Mouse (Mus musculus): ENCODE data around the gene Slc9a9. TPM values are rescaled to one million over a fixed set of nuclear protein-coding genes. Genes with fewer than 3 reads are reported as not detected.

The Slc9a9 gene
- polyA plus RNA-seq, 1 experiment from 2014 or later: 6.7 TPM

GRCm38 (mm10) chr9:95167806-95168205, 498.1 kb downstream of the Slc9a9 start:
- Histone ChIP-seq H3K4me1 (ENCODE audit: control insufficient read depth, insufficient read depth, low read length) (no peaks in the 10 kb centered on the region), H3K27me3 (ENCODE audit: control insufficient read depth, insufficient read depth, low read length) (no peaks in the 10 kb centered on the region), H3K4me3 (replicated peaks; ENCODE audit: low read depth, low read length) (no peak overlapping the region), H3K9ac (replicated peaks; ENCODE audit: low read length) (no peak overlapping the region), H3K9me3 (ENCODE audit: control insufficient read depth, low read length) (no peaks in the 10 kb centered on the region), H3K27ac (replicated peaks; ENCODE audit: low read depth, low read length) (no peak overlapping the region), H3K4me2 (ENCODE audit: low read length) (no peak overlapping the region), H3K36me3 (ENCODE audit: control insufficient read depth, insufficient read depth, low read length) (no peaks in the 10 kb centered on the region)
- WGBS: 85% methylated on average over 1 of the region's 1 CpGs
- no peak for DNase-seq
- no peak for ATAC-seq (ENCODE audit: low FRiP score, low TSS enrichment)

- WGBS: 89% methylated on average over 13 of the region's 13 CpGs
Measured at GRCm38 (mm10) chr9:95168487-95169008, 498.8 kb downstream of the Slc9a9 start.

GRCm38 (mm10) chr9:95178170-95178569, 508.5 kb downstream of the Slc9a9 start:
- Histone ChIP-seq H3K4me1 (ENCODE audit: control insufficient read depth, insufficient read depth, low read length) (no peaks in the 10 kb centered on the region), H3K9me3 (ENCODE audit: control insufficient read depth, low read length) (no peaks in the 10 kb centered on the region), H3K27ac (replicated peaks; ENCODE audit: low read depth, low read length) (no peak overlapping the region), H3K27me3 (ENCODE audit: control insufficient read depth, insufficient read depth, low read length) (no peaks in the 10 kb centered on the region), H3K36me3 (ENCODE audit: control insufficient read depth, insufficient read depth, low read length) (no peaks in the 10 kb centered on the region), H3K9ac (replicated peaks; ENCODE audit: low read length) (no peak overlapping the region), H3K4me2 (ENCODE audit: low read length) (no peak overlapping the region), H3K4me3 (replicated peaks; ENCODE audit: low read depth, low read length) (no peak overlapping the region)
- WGBS: 95% methylated on average over 3 of the region's 3 CpGs
- ATAC-seq (ENCODE audit: low FRiP score, low TSS enrichment): no peak
- no peak for DNase-seq

More at GRCm38 (mm10) chr9:95168487-95169008, 498.8 kb downstream of the Slc9a9 start:
- Histone ChIP-seq H3K36me3 (ENCODE audit: control insufficient read depth, insufficient read depth, low read length) (no peaks in the 10 kb centered on the region), H3K4me1 (ENCODE audit: control insufficient read depth, insufficient read depth, low read length) (no peaks in the 10 kb centered on the region), H3K9me3 (ENCODE audit: control insufficient read depth, low read length) (no peaks in the 10 kb centered on the region), H3K9ac (replicated peaks; ENCODE audit: low read length) (no peak overlapping the region), H3K27me3 (ENCODE audit: control insufficient read depth, insufficient read depth, low read length) (no peaks in the 10 kb centered on the region), H3K4me3 (replicated peaks; ENCODE audit: low read depth, low read length) (no peak overlapping the region), H3K27ac (replicated peaks; ENCODE audit: low read depth, low read length) (no peak overlapping the region), H3K4me2 (ENCODE audit: low read length) (no peak overlapping the region)
- ATAC-seq (ENCODE audit: low FRiP score, low TSS enrichment): no peak; the same call in 1 of the 2 replicates
- no peak for DNase-seq

GRCm38 (mm10) chr9:95180005-95180404, 510.3 kb downstream of the Slc9a9 start:
- Histone ChIP-seq H3K9me3 (ENCODE audit: control insufficient read depth, low read length) (no peaks in the 10 kb centered on the region), H3K27me3 (ENCODE audit: control insufficient read depth, insufficient read depth, low read length) (no peaks in the 10 kb centered on the region), H3K27ac (replicated peaks; ENCODE audit: low read depth, low read length) (no peak overlapping the region), H3K9ac (replicated peaks; ENCODE audit: low read length) (no peak overlapping the region), H3K4me2 (ENCODE audit: low read length) (no peak overlapping the region), H3K36me3 (ENCODE audit: control insufficient read depth, insufficient read depth, low read length) (no peaks in the 10 kb centered on the region), H3K4me1 (ENCODE audit: control insufficient read depth, insufficient read depth, low read length) (no peaks in the 10 kb centered on the region), H3K4me3 (replicated peaks; ENCODE audit: low read depth, low read length) (no peak overlapping the region)
- DNase-seq (no peak), ATAC-seq (ENCODE audit: low FRiP score, low TSS enrichment) (no peak)
- 95% methylated on average over 2 of the region's 2 CpGs for WGBS

- H3K9ac ChIP-seq (replicated peaks; ENCODE audit: low read length): no peak overlapping the region
- H3K36me3 ChIP-seq (ENCODE audit: control insufficient read depth, insufficient read depth, low read length): no peaks in the 10 kb centered on the region
Measured at GRCm38 (mm10) chr9:95180569-95180968, 510.9 kb downstream of the Slc9a9 start.

GRCm38 (mm10) chr9:95181241-95182043, 511.7 kb downstream of the Slc9a9 start:
- Histone ChIP-seq H3K4me2 (ENCODE audit: low read length) (no peak overlapping the region), H3K9me3 (ENCODE audit: control insufficient read depth, low read length) (no peaks in the 10 kb centered on the region), H3K9ac (replicated peaks; ENCODE audit: low read length) (no peak overlapping the region), H3K36me3 (ENCODE audit: control insufficient read depth, insufficient read depth, low read length) (no peaks in the 10 kb centered on the region), H3K27me3 (ENCODE audit: control insufficient read depth, insufficient read depth, low read length) (no peaks in the 10 kb centered on the region), H3K4me1 (ENCODE audit: control insufficient read depth, insufficient read depth, low read length) (no peaks in the 10 kb centered on the region), H3K27ac (replicated peaks; ENCODE audit: low read depth, low read length) (no peak overlapping the region), H3K4me3 (replicated peaks; ENCODE audit: low read depth, low read length) (no peak overlapping the region)
- no peak for DNase-seq
- 61% methylated on average over 13 of the region's 13 CpGs for WGBS
- ATAC-seq (ENCODE audit: low FRiP score, low TSS enrichment): no peak

More at GRCm38 (mm10) chr9:95180569-95180968, 510.9 kb downstream of the Slc9a9 start:
- 82% methylated on average over 4 of the region's 4 CpGs for WGBS
- H3K4me2 ChIP-seq (ENCODE audit: low read length): no peak overlapping the region
- no peaks in the 10 kb centered on the region for H3K4me1 ChIP-seq (ENCODE audit: control insufficient read depth, insufficient read depth, low read length)
- H3K4me3 ChIP-seq (replicated peaks; ENCODE audit: low read depth, low read length): no peak overlapping the region
- no peak overlapping the region for H3K27ac ChIP-seq (replicated peaks; ENCODE audit: low read depth, low read length)
- H3K9me3 ChIP-seq (ENCODE audit: control insufficient read depth, low read length): no peaks in the 10 kb centered on the region
- ATAC-seq (ENCODE audit: low FRiP score, low TSS enrichment): no peak
- no peak for DNase-seq
- no peaks in the 10 kb centered on the region for H3K27me3 ChIP-seq (ENCODE audit: control insufficient read depth, insufficient read depth, low read length)

- WGBS: 95% methylated on average over 7 of the region's 7 CpGs
Measured at GRCm38 (mm10) chr9:95182272-95182671, 512.6 kb downstream of the Slc9a9 start.

GRCm38 (mm10) chr9:95184453-95184852, 514.7 kb downstream of the Slc9a9 start:
- Histone ChIP-seq H3K36me3 (ENCODE audit: control insufficient read depth, insufficient read depth, low read length) (no peaks in the 10 kb centered on the region), H3K4me1 (ENCODE audit: control insufficient read depth, insufficient read depth, low read length) (no peaks in the 10 kb centered on the region), H3K4me3 (replicated peaks; ENCODE audit: low read depth, low read length) (no peak overlapping the region), H3K4me2 (ENCODE audit: low read length) (no peak overlapping the region), H3K27ac (replicated peaks; ENCODE audit: low read depth, low read length) (no peak overlapping the region), H3K27me3 (ENCODE audit: control insufficient read depth, insufficient read depth, low read length) (no peaks in the 10 kb centered on the region), H3K9ac (replicated peaks; ENCODE audit: low read length) (no peak overlapping the region), H3K9me3 (ENCODE audit: control insufficient read depth, low read length) (no peaks in the 10 kb centered on the region)
- WGBS: 90% methylated on average over 5 of the region's 5 CpGs
- ATAC-seq (ENCODE audit: low FRiP score, low TSS enrichment) (no peak), DNase-seq (no peak)

More at GRCm38 (mm10) chr9:95182272-95182671, 512.6 kb downstream of the Slc9a9 start:
- Histone ChIP-seq H3K9ac (replicated peaks; ENCODE audit: low read length) (no peak overlapping the region), H3K9me3 (ENCODE audit: control insufficient read depth, low read length) (no peaks in the 10 kb centered on the region), H3K4me2 (ENCODE audit: low read length) (no peak overlapping the region), H3K27ac (replicated peaks; ENCODE audit: low read depth, low read length) (no peak overlapping the region), H3K4me3 (replicated peaks; ENCODE audit: low read depth, low read length) (no peak overlapping the region), H3K36me3 (ENCODE audit: control insufficient read depth, insufficient read depth, low read length) (no peaks in the 10 kb centered on the region), H3K4me1 (ENCODE audit: control insufficient read depth, insufficient read depth, low read length) (no peaks in the 10 kb centered on the region), H3K27me3 (ENCODE audit: control insufficient read depth, insufficient read depth, low read length) (no peaks in the 10 kb centered on the region)
- ATAC-seq (ENCODE audit: low FRiP score, low TSS enrichment) (no peak), DNase-seq (no peak)

- no peaks in the 10 kb centered on the region for H3K27me3 ChIP-seq (ENCODE audit: control insufficient read depth, insufficient read depth, low read length)
- H3K4me2 ChIP-seq (ENCODE audit: low read length): no peak overlapping the region
- no peaks in the 10 kb centered on the region for H3K36me3 ChIP-seq (ENCODE audit: control insufficient read depth, insufficient read depth, low read length)
- ATAC-seq (ENCODE audit: low FRiP score, low TSS enrichment): no peak
- no peaks in the 10 kb centered on the region for H3K9me3 ChIP-seq (ENCODE audit: control insufficient read depth, low read length)
- no peak overlapping the region for H3K9ac ChIP-seq (replicated peaks; ENCODE audit: low read length)
- 97% methylated on average over 3 of the region's 3 CpGs for WGBS
- DNase-seq: no peak
- H3K4me1 ChIP-seq (ENCODE audit: control insufficient read depth, insufficient read depth, low read length): no peaks in the 10 kb centered on the region
- no peak overlapping the region for H3K27ac ChIP-seq (replicated peaks; ENCODE audit: low read depth, low read length)
- no peak overlapping the region for H3K4me3 ChIP-seq (replicated peaks; ENCODE audit: low read depth, low read length)
Measured at GRCm38 (mm10) chr9:95185840-95186239, 516.1 kb downstream of the Slc9a9 start.

Measured in midbrain, embryonic 14.5 days (tissue).